Mouse (Mus musculus) duodenum, adult 2 months (tissue): ENCODE measurements around the gene Synj2bp. TPM values are rescaled to one million over a fixed set of nuclear protein-coding genes. Genes with fewer than 3 reads are reported as not detected.

Source experiments
- polyA plus RNA-seq: library from polyadenylated mRNA; depleted of rRNA; stranded (reverse); fragments of >200 nt; gene quantifications from 2 replicates; pipeline ENCODE4 v1.2.3, GENCODE M21; 2012; ENCODE audit warnings: low replicate concordance; rRNA removed

The Synj2bp gene
- polyA plus RNA-seq, result 29.4 and 30.6 TPM in 2 replicates

DNA sequence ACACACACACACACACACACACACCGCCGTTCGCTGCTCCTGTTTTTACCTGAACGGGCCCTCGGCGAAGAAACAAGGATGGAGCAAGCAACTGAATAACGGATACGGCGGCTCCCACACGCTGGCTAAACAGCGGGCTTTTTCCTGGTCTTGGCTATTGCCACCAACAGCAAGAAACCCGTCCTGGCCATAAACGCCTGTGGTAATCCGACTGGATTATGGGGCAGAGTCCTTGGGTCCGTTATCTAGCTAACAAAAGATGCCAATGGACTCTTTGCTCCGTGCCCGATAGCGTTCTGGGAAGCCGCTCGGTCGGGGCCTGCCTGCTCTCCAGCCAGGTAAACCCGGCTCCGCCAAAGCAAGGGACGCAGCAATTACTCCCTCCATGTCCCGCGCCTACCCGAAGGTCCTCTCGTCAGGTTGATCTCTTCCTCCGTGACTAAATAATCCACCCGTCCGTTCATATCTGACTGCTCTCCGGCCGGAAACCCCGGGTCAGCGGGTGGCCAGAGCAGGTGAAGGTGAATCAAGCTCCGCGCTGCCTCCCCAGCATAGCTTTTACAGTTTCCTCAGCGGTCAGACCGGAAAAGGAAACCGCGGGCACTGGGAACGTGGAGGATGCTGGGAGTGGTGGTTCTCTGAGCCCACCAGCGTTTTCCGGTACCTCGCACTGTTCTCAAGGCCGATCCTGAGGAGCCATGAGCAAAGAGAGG, at the start of gene Synj2bp, which contains the start of gene Gm20498:
Gene Synj2bp (minus strand): TSS at position 596 of the 713 bp plus-strand sequence.
Gene Gm20498 (minus strand): TSS at position 590 of the 713 bp plus-strand sequence.

DNA sequence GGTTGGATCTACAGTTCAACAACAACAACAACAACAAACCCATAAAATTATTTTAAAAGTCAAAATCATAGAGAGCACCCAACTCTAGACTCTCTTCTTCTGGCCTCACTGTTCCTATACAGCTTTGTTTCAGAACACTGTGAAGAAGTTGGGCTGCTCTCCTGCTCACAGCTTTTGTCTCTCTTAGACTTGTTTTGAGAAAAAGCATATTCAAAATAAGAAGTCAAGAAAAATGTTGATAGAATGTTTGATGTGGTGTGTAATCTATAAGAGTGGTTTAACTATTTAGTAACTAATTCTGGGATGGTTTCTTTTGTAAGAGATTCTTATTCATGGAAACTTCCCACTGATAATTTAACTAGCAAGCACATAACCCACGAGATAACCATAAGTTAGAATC, 35.7 kb upstream of the Synj2bp start, which contains the start of gene Adam21:
Gene Adam21 (minus strand): TSS at position 101 of the 400 bp plus-strand sequence.

DNA sequence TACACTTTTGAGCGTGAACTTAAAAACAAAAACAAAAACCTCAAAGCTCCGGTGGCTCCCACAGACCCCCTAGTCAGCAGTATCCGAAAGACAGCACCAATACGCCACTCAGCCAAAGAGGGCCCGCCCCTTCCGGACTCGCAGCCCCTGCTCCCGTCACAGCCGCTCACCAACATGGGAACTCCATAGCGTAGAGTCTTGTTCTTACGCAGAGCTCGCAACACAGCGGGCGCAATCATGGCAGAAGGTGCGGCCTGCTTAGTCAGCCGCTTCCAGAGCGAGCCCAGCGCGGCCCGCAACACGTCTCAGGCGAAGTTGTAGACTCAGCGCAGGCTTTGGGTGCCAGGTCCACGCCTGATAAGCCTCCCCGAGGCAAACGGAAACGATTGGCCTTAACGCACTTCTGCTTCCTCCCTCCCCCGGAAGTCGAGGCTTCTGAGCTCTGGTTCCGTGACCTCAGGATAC, 48.0 kb downstream of the Synj2bp start, which contains the start of gene Cox16:
Gene Cox16 (minus strand): TSS at position 401 of the 465 bp plus-strand sequence.

Other genes starting within 250 kb of the Synj2bp start
- gene Slc8a3, start 199.7 kb downstream of the Synj2bp start, polyA plus RNA-seq, result 0.30 and 0.88 TPM in 2 replicates
- 0.21 and 0.39 TPM in 2 replicates for gene Gm4787, start 153.4 kb downstream of the Synj2bp start, polyA plus RNA-seq
- gene Adam4, start 111.0 kb downstream of the Synj2bp start, polyA plus RNA-seq, result 0.31 and 0.67 TPM in 2 replicates
- 74.8 and 78.5 TPM in 2 replicates for gene Cox16, start 47.8 kb downstream of the Synj2bp start, polyA plus RNA-seq
- 10.2 and 15.6 TPM in 2 replicates for gene Gm20498, start within 50 bp of the Synj2bp start, polyA plus RNA-seq
- not detected in 2 replicates for gene Adam21, start 35.6 kb upstream of the Synj2bp start, polyA plus RNA-seq
- 0.76 and 1.2 TPM in 2 replicates for gene Med6, start 62.1 kb upstream of the Synj2bp start, polyA plus RNA-seq
- gene Ttc9, start 98.3 kb upstream of the Synj2bp start, polyA plus RNA-seq, result 0.50 and 0.55 TPM in 2 replicates
- gene Map3k9, start 248.3 kb upstream of the Synj2bp start, polyA plus RNA-seq, result 3.0 and 4.3 TPM in 2 replicates